Mouse (Mus musculus) right cerebral cortex, postnatal 36 days (tissue): ENCODE results near the gene Grid1.

Experiments
- DNase-seq, 2 experiments: peaks; one replicate each; pipeline ENCODE4 v3.0.0; 2022; ENCODE audit warnings: low spot score in 2 of 2, mixed read lengths in 1 of 2

The Grid1 gene

DNA sequence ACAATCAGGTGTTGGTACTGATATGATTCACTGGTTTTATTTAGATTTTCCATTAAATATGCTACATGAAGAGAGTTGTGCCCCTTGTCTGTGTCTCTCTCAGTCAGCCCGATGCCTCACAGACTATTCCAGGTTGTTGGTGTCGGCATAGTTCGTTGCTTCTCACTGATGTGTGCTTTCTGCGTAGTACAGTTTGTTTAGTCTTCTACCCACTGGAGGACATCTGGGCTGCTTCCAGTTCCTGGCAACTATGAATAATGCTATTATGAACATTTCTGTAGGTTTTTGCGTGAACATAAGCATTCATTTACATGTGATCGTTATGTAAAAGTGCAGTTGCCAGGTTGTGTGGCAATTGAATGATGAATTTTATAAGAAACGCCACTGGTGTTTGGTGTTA lies 633.8 kb downstream of the Grid1 start:
- DNase-seq, result peak; percentile 13 to 20

DNA sequence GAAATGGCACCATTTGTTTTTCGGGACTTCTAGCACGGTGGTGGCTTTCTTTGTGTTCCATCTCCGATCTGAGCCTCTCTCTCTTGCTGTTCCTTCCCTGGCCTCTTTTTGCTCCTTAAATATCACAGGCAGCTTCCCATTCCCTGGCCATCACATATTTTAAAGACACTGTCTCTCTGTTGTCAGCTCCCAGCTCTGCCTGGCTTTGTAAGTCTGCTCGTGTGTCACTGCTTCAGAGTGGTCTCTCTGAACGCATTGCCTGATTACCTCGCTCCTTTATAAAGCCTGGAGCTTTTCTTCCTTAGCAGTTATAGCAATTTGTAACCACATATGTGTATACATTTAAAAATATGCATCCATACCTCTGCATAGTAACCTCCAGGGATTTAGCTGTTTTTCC lies 648.3 kb downstream of the Grid1 start:
- no peak for DNase-seq

DNA sequence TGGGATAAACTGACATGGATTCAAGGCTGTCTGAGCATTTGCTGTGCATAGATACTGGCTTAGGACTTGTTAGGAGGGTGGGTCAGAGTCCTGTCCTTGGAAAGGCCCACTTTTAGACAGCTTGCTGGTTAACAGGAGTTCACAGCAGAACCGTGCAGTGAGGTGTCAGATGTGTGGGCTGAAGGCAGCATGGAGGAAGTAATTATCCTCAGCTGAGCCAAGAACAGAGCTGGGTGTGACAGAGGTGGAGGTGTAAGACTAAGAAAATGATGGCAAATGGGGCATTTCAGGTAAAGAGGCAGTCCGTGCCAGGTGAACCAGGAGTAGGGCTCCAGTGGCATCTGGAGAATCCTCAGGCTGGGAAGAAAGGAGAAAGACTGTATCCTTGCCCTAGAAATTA lies 666.1 kb downstream of the Grid1 start:
- DNase-seq, result peak in 1 of 2 experiments; percentile 30

DNA sequence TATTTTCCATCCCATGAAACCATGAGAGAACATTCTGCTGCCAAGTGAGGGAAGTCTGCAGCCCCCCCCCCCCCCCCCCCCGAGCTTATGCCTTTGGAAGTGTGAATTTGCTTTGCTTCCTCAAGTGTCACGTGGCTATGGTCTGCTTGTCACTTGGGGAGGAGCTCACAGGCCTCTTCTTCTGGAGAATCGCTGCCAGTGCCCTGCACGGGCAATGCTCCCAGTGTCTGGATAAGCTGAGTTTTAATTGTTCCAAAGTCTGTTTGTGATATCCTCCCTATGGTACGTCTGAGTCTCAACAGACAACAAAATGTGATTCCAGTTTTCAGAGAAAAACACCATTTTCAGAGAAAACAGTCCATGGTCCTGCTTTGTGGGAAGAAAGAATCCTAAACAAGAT lies 682.4 kb downstream of the Grid1 start:
- DNase-seq, result no peak

DNA sequence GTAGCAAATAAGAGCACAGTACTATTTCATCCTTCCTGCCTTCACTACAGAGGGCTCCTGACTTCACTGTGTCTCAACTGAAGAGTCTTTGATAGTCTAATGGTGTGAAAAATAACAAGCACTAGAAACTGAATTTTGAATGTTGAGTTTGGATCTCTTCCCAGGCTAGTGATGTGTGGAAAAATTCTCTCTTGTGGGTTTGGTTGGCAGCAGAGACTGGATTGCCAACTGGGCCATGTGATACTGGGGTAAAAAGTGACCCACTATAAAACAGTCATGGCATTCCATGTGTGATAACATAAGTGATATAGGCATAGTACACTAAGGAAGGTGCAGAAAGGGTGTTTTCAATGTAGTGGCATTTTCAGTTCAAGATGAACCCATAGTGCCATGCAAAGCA lies 699.5 kb downstream of the Grid1 start:
- DNase-seq, result no peak

DNA sequence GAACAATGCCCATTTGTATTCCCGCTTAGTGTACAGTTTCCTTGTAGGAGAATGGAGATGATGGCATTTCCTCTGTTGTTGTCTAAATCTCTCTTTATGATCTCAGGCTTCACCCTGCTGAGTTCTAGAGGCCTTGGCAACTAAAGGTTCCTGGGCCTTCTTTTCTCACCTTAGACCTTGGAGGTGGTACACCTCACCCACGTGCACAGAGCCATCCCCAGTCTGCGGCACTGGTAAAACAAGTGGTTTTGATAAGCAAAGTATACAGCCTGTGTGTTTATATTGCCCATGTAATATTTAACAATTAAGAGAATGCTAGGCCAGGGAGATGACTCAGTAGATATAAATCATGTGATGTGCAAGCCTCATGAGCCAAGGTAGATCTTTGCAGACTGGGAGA lies 718.9 kb downstream of the Grid1 start:
- no peak for DNase-seq

DNA sequence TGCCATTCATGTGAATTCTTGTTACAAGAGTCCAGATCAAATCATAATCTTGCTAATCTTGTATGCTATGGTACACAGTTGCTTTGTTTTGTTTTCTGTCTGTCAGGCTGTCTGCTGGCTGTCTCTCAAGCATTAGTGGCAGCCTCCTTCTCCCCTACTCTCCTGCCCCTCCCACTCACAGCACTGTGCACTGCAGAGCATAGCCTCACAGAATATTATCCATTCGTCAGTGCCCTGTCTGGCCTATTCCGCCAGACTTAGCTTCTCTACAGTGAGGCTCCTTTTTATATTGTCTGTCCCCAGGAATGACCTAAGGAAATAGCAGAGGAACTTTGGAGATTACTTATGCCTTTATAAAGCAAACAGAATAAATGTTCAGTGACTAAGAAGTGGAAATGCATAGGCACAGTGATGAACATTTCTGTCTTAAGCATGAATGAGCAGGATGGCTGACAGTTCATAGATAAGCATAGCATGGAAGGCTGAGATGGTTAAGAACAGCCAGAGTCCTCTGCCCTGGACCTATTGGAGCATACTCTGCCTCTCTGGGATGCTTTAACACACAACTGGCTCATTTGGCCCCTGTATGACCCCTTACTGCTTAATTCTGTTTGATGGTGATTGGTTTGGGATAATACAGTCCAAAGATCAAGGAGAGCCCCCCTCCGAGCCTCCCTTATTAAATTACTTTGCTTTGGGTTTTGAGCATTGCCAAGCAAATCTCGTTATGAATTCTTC lies 721.5 kb downstream of the Grid1 start:
- DNase-seq, result no peak

DNA sequence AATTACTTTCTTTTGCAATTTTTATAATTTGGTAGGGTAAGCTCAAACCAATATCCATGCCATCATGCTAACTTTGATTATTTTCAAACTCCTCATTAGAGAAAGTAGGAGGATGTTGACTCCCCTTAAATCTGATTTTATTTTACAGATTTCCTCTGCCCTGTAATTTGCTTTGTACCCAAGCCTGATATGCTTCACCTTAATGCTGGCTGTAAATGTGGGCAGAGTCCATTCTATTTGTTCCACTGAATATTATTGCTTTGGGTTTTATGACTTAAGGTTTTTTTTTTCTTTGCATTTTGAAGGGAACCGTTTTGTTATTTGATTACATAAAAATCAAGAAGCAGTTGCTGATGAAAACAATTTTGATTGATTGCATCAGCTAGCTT lies 722.1 kb downstream of the Grid1 start:
- DNase-seq, result no peak

DNA sequence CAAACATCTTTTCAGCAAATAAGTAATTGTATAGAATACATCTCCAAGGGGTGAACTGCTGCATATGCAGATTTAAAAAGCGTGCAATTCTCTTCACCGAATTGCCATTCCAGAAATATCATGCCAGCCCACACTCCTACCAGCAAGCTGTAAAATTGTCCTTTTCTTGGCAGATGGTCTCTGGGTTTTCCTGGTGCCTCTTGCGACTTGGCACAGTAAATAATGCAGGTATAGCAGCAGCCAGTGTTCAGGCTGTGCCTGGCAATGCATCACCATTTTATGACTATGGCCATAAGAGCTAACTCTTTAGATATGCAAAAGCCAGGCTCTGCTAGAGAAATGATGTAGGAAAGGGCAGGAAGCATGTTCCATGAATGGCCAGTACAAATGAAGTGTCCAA lies 734.4 kb downstream of the Grid1 start:
- DNase-seq, result peak; percentile 59 to 81

DNA sequence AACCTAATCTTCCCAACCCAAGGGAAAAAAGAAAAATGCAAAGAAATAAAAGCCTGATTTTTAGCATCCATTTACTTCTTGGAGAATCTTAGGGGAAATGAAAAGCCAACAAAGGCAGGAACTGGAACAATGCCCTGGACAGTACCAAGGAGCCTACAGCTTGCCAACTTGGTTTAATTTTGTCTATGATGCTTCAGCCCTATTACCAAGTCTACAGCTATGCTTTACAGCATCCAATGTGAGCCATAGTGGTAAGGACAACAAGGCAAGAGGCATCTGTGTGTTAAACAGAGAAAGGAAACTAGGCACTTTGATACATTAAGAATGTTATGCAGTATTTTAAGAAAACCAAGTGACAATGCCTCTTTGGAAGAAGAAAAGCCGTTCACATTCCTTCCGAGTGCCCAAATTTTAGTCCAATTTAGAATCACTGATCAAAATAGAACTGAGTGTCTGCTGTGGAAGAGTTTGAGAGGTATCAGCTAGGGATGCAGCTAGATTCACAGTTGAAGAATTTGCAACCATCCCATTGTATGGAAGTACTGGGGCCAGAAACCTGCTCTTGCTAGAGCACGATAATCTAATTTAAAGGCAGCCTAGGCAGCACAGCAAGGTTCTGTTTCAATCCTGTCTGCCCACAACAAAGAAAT lies 741.5 kb downstream of the Grid1 start:
- DNase-seq, result peak in 1 of 2 experiments; percentile 8

DNA sequence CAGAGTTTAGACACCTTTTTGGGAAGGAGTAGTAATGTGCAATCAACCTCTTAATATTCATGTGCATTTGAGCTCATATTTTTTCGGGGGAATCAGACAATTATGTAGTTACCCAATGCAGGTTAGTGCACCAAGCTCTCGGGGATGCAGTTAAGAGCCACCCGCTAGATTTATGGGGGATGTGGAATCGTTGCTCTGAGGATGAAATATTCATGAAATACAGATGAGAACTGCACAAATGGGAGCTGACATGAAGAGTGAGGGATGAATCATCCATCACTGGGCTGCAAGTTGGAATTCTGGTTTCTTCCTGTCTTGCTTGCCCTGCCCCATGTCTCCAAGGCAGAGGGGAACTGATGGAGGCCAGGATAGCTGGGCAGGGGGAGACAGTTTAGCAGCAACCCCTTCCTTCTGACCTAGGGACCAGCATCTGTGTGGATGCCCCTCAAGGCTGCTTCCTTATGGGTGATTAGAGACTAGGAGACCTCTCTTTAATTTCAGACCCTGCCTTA lies 753.1 kb downstream of the Grid1 start:
- peak in 1 of 2 experiments; percentile 5 for DNase-seq

DNA sequence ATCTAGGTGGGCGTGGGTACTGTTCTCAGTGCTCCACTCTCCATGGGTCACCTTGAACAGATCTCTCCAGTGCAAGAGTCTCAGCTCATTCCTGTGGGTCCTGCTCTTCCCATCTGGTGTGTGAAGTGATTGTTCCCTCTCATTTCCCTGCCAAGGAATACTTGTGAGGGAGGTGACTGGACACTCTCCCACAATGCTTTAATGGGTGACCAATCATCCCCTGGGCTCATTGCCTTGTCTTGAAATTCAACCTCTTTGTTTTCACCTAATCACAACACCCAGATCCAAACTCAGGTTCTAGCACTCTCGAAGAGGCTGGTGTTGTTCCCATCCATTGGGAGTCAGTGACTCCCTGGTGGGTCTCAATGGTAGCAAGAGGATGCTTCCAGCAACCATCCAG lies 754.6 kb downstream of the Grid1 start:
- DNase-seq, result no peak

DNA sequence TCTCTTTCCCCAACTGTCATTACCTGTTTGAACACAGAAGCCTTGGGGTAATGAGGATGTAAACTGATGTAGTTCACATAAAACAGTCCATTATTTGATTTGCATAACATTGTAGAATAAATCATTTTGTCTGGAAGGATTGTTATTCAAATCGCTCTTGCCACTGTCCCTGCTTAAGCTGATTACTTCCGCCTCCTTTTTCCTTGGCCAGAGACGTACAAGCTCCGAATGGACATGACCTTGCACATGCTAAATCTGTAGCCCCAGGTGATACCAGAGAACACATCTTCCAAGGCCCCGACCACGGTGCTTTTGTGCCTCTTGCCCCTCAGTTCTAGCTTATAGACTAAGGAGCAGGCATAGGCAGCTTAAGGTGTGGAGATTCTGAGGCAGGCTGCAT lies 755.4 kb downstream of the Grid1 start:
- no peak for DNase-seq

DNA sequence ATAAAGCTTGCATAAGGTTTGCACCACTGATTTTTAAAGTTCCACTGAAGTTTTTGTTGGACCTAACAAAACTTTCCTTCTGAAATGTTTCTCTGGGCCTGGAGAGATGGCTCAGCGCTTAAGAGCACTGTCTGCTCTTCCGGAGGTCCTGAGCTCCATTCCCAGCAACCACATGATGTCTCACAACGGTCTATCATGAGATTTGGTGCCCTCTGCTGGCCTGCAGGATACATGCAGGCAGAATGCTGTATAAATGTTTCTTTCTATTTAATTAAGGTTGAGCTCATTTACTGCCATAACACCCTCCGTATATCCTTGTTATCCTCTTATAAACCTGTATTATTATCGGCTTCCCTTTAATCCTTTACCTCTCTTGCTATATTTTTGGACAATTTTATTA lies 805.8 kb downstream of the Grid1 start:
- no peak for DNase-seq
